Mouse (Mus musculus) hindbrain, embryonic 13.5 days (tissue): Measurements from ENCODE around the gene Olfr1426. TPM values are rescaled to one million over a fixed set of nuclear protein-coding genes. Genes with fewer than 3 reads are reported as not detected.
"Not testable (repeated sequence)": the region's sequence is repeated elsewhere in the genome, so short reads cannot be mapped to it uniquely, and the experiment has no call there.

ENCODE experiments used
- ATAC-seq: fragments of 200-750 bp; cut with Nextera tagmentation; 2 replicates; pipeline ENCODE4 v1.8.0; 2017; ENCODE audit warnings: moderate TSS enrichment; ENCODE audit not compliant: low FRiP score
- H3K27ac ChIP-seq: fragments of 300-500 bp; sonication (generic); 2 replicates; pipeline ENCODE4 v1.5.1; 2015; ENCODE audit warnings: inconsistent platforms, mild to moderate bottlenecking, moderate library complexity
- H3K27me3 ChIP-seq: fragments of 300-500 bp; sonication (generic); 2 replicates; pipeline ENCODE4 v1.6.1; 2015; ENCODE audit warnings: mild to moderate bottlenecking, inconsistent platforms
- H3K36me3 ChIP-seq: fragments of 300-500 bp; sonication (generic); 2 replicates; pipeline ENCODE4 v1.6.1; 2015; ENCODE audit warnings: mild to moderate bottlenecking, inconsistent platforms
- H3K4me1 ChIP-seq: fragments of 300-500 bp; sonication (generic); replicated peaks from 2 replicates; pipeline ENCODE4 v1.6.1; 2015; ENCODE audit warnings: inconsistent platforms
- H3K4me2 ChIP-seq: fragments of 300-500 bp; sonication (generic); 2 replicates; pipeline ENCODE4 v1.6.1; 2015; ENCODE audit warnings: inconsistent platforms, mild to moderate bottlenecking, moderate library complexity
- H3K4me3 ChIP-seq: fragments of 300-500 bp; sonication (generic); 2 replicates; pipeline ENCODE4 v1.5.1; 2015; ENCODE audit warnings: mild to moderate bottlenecking, inconsistent platforms
- H3K9ac ChIP-seq: fragments of 300-500 bp; sonication (generic); 2 replicates; pipeline ENCODE4 v1.6.1; 2015; ENCODE audit warnings: mild to moderate bottlenecking, inconsistent platforms
- H3K9me3 ChIP-seq: fragments of 300-500 bp; sonication (generic); 2 replicates; pipeline ENCODE4 v1.6.1; 2016; ENCODE audit warnings: inconsistent platforms
- WGBS: fragments of 180-500 bp; shearing (Covaris S2); methylation state at CpG from one replicate; pipeline ENCODE4 v1.1.7; 2015; 5-methylcytosine and 5-hydroxymethylcytosine counted together
- polyA plus RNA-seq: library from polyadenylated mRNA; unstranded; fragments of >200 nt; fragmentation: Nextera tagmentation; extraction: Ambion mirVana; gene quantifications from 2 replicates; pipeline ENCODE4 v1.2.1, GENCODE M21; 2015

The Olfr1426 gene
- not detected in 2 replicates for polyA plus RNA-seq

DNA sequence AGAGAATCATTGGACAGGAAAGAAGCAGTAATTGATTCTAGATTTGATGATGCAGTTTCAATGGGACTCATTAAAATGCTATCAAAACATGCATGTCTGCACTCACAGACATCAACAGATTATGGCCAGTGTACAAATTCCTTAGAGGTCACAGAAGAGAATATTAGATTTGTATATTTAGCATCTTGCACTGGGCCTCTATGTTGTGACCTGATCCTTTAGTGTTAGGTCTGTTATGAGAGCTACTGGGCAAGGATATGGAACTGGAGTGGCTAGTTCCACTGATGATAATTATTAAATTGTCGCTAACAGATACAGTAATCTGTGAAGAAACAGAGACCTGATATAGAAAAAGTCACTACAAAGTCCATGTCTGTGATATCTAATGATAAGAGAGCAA is at the start of gene Olfr1426:
Gene Olfr1426 (minus strand): TSS at position 101 of the 400 bp plus-strand sequence.
- no peaks in the 10 kb centered on the region for H3K36me3 ChIP-seq
- 91% methylated on average over 1 of the region's 1 CpGs for WGBS
- H3K27ac ChIP-seq: no peak within 1 kb of the TSS
- no peak for ATAC-seq
- no peak within 1 kb of the TSS for H3K9ac ChIP-seq
- no peaks in the 10 kb centered on the region for H3K27me3 ChIP-seq
- no peaks in the 10 kb centered on the region for H3K4me1 ChIP-seq
- no peak within 1 kb of the TSS for H3K4me3 ChIP-seq
- H3K9me3 ChIP-seq: no peaks in the 10 kb centered on the region
- no peak within 1 kb of the TSS for H3K4me2 ChIP-seq

DNA sequence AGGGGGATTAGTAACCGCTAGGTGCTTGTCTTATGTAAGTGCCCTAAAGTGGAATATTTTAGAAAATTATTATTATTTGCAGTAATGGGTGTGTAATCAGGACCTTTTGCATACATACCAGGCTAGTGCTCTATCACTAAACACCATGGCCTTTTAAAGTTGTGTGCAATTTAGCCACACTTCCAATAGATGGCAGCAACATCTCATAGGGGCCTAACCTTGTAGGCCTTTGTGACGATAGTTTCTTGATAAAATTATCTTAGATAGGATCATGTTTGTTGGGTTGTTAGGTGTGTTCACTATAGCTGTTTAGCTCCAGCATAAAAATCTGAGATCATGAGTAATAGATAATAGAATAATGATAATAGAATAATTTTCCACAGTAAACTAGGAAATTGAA is 42.5 kb upstream of the Olfr1426 start:
- H3K9me3 ChIP-seq: no peaks in the 10 kb centered on the region
- ATAC-seq: no peak
- no peaks in the 10 kb centered on the region for H3K27me3 ChIP-seq
- no peaks in the 10 kb centered on the region for H3K4me1 ChIP-seq
- WGBS: 39% methylated on average over 2 of the region's 2 CpGs
- H3K27ac ChIP-seq: no peak overlapping the region
- H3K9ac ChIP-seq: no peak overlapping the region
- no peak overlapping the region for H3K4me3 ChIP-seq
- no peak overlapping the region for H3K4me2 ChIP-seq
- no peaks in the 10 kb centered on the region for H3K36me3 ChIP-seq

DNA sequence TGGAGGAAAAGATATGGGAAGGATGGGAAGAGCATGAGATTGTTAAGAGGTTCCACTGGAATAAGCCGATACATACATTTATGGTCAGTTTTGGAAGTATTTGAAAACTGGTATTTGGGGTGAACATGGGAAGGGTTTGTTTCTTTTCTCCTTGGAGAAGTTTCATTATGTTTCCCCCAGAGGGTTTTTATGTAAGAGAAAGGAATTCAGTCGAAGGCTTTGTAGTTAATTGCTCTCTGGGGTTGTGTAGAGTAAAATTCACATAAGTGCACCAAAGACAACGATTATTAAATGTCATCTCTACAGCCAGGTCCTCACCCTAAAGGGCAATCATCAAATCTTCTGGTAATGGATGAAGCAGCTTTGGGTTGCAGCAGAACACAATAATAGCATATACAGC is 31.3 kb upstream of the Olfr1426 start, which contains the start of gene Olfr76:
Gene Olfr76 (minus strand): TSS at position 101 of the 400 bp plus-strand sequence.
- no peaks in the 10 kb centered on the region for H3K4me1 ChIP-seq
- H3K27me3 ChIP-seq: no peaks in the 10 kb centered on the region
- no peak within 1 kb of the TSS for H3K9ac ChIP-seq
- H3K4me2 ChIP-seq: no peak within 1 kb of the TSS
- H3K9me3 ChIP-seq: no peaks in the 10 kb centered on the region
- WGBS: 83% methylated on average over 3 of the region's 3 CpGs
- no peak for ATAC-seq
- no peaks in the 10 kb centered on the region for H3K36me3 ChIP-seq
- no peak within 1 kb of the TSS for H3K4me3 ChIP-seq
- H3K27ac ChIP-seq: no peak within 1 kb of the TSS

DNA sequence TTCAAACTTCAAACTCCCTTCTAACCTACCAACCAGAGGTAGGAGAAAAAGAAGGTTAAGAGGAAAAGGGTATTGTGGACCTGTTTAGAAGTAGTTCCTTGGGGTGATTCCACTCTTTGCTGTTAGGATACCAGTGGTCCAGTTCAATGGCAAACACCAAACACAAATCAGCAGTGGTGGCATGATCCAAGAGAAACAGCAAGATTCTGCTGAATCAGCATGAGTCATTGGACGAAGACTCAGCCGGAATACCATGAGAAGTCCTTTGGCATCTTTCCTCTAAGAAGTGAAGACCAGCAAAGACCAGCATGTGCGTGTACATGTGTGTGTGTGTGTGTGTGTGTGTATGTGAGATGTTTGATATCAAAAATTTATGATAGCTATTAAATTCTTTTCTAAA is 24.7 kb upstream of the Olfr1426 start:
- Histone ChIP-seq H3K4me1 (no peaks in the 10 kb centered on the region), H3K9me3 (no peaks in the 10 kb centered on the region), H3K4me3 (no peak overlapping the region), H3K27me3 (no peaks in the 10 kb centered on the region), H3K27ac (no peak overlapping the region), H3K9ac (no peak overlapping the region), H3K36me3 (no peaks in the 10 kb centered on the region), H3K4me2 (no peak overlapping the region)
- WGBS: 95% methylated on average over 3 of the region's 3 CpGs
- ATAC-seq: no peak

DNA sequence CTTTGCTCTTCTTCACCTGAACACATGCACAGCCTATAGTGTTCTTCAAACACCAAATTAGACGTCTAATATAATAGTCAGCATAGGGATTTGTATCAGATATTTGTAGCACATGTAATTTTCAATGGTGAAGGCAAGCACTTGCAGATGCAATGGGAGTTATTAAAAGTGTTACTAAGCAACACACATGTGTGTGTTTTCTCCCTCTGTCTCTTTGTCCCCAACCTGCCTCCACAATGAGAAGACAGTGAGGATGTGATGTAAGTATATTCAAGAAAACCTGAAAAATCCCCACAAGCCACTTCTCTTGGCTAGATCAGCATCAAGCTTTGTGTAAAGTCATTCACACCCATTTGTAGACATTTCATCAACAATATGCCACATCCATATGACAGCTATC is 24.0 kb upstream of the Olfr1426 start, which contains the start of gene Olfr1428:
Gene Olfr1428 (minus strand): TSS at position 101 of the 400 bp plus-strand sequence.
- ATAC-seq: no peak
- Histone ChIP-seq H3K36me3 (no peaks in the 10 kb centered on the region), H3K4me1 (no peaks in the 10 kb centered on the region), H3K4me3 (no peak within 1 kb of the TSS), H3K4me2 (no peak within 1 kb of the TSS), H3K27me3 (no peaks in the 10 kb centered on the region), H3K9me3 (no peaks in the 10 kb centered on the region), H3K27ac (no peak within 1 kb of the TSS), H3K9ac (no peak within 1 kb of the TSS)
- 85% methylated on average over 1 of the region's 1 CpGs for WGBS

DNA sequence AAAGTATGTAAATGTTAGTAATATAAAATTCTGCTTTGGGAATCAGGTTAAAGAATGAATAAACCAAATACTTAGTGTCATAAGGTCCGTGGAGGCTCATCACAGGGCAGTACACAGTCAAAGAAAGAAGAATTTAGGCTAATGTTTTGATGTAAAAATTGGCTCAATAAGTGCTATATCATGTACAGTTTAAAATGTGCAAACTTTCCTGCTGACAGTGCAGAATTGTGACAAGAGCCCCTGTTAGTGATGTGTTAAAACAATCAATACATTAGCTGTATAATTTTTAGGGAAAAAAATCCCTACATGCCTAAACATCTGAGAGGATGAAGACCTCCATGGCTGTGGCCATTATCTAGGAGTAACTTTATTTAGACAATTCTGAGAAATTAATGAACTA is 22.0 kb upstream of the Olfr1426 start:
- H3K4me1 ChIP-seq: no peaks in the 10 kb centered on the region
- H3K27ac ChIP-seq: no peak overlapping the region
- H3K9me3 ChIP-seq: no peaks in the 10 kb centered on the region
- no peaks in the 10 kb centered on the region for H3K27me3 ChIP-seq
- H3K4me3 ChIP-seq: no peak overlapping the region
- no peak overlapping the region for H3K9ac ChIP-seq
- 67% methylated on average over 1 of the region's 1 CpGs for WGBS
- ATAC-seq: no peak
- no peaks in the 10 kb centered on the region for H3K36me3 ChIP-seq
- H3K4me2 ChIP-seq: no peak overlapping the region

DNA sequence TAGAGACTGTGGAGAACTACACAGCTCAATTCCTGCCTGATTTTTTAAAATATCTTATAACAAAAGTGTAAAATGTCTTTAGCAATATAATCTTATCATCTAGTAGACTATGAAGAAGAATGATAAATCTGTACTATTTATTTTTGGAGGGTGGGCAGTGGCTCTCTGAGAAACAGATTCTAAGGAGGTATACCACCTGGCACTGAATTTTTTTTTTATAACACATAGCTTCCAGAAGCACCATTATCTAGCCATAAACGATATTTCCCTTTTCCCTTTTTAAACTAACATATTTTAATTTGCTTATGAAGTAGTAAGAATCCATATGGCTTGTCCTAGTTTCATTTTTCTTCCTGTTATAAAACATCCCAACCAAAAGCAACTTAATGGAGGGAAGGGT is 12.7 kb upstream of the Olfr1426 start:
- Histone ChIP-seq H3K4me3 (no peak overlapping the region), H3K27ac (no peak overlapping the region), H3K36me3 (no peaks in the 10 kb centered on the region), H3K9ac (no peak overlapping the region), H3K27me3 (no peaks in the 10 kb centered on the region), H3K4me1 (no peaks in the 10 kb centered on the region), H3K9me3 (no peaks in the 10 kb centered on the region), H3K4me2 (no peak overlapping the region)
- WGBS: 65% methylated on average over 1 of the region's 1 CpGs
- no peak for ATAC-seq

DNA sequence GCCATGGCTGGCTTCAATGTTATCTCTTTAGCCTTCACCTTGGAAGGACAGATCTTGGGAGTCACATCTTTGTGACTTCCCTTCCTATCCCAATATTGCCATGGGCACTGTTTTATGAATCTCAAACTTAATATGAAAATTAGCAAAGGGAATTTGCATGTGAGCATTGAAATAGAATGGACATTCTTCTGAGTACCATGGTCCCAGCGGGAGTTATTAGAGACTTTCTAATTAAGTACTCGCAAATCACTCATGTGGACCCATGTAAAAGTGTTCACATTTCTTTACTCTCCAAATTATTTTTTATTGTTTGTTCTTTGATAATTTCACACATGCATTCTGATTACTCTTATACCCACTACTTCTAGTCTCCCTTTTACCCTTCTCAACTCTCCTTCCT is 11.4 kb upstream of the Olfr1426 start, which contains the start of gene Olfr1427:
Gene Olfr1427 (minus strand): TSS at position 101 of the 400 bp plus-strand sequence.
- no peak within 1 kb of the TSS for H3K4me3 ChIP-seq
- 91% methylated on average over 2 of the region's 2 CpGs for WGBS
- no peak within 1 kb of the TSS for H3K27ac ChIP-seq
- H3K36me3 ChIP-seq: no peaks in the 10 kb centered on the region
- H3K4me1 ChIP-seq: no peaks in the 10 kb centered on the region
- no peaks in the 10 kb centered on the region for H3K27me3 ChIP-seq
- H3K4me2 ChIP-seq: no peak within 1 kb of the TSS
- H3K9ac ChIP-seq: no peak within 1 kb of the TSS
- no peaks in the 10 kb centered on the region for H3K9me3 ChIP-seq
- no peak for ATAC-seq

DNA sequence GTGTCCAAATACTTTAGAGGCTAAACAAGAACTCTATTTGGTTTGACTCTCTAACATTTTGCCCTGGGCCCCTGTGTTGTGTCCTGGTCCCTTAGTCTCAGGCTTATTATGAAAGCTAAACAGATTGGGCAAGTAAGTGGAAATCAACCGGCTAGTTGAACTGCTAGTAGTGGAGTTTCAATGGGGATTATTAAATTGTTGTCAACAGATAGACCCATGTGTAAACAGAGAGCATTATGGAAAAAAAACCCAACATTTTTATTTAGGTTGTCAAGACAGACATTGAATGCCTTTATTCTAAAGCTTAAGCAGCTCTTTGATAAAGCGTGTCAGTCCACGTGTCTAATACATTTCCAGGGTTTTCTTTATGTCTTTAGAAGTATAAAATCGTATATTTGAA is 14.2 kb downstream of the Olfr1426 start, which contains the start of gene Olfr1425:
Gene Olfr1425 (minus strand): TSS at position 101 of the 400 bp plus-strand sequence.
- H3K4me1 ChIP-seq, H3K4me3 ChIP-seq, H3K9me3 ChIP-seq, H3K4me2 ChIP-seq, H3K27me3 ChIP-seq, H3K9ac ChIP-seq, H3K27ac ChIP-seq, H3K36me3 ChIP-seq, ATAC-seq: not testable (repeated sequence)
- 88% methylated on average over 4 of the region's 4 CpGs for WGBS

DNA sequence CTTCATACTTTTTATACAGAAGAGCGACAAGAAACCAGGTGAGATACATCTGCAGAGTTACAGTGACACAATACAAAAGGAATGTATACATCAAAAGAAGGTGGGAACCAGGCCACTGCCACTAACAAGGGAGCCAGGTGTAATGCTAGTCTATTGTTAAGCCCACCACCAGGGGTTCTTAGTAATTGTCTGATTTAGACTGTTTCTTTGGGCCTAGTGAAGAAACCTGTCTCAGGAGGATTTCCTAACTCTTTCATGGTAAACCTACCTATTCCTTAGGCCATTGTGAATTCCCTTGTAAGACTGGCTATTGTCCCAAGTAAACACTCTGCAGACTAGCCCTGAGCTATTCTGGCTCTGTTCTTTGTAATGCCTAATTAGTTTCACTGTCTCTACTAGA is 22.3 kb downstream of the Olfr1426 start:
- ATAC-seq, H3K9me3 ChIP-seq, H3K27me3 ChIP-seq, H3K36me3 ChIP-seq, H3K4me1 ChIP-seq, H3K4me2 ChIP-seq, H3K27ac ChIP-seq, H3K4me3 ChIP-seq, H3K9ac ChIP-seq: not testable (repeated sequence)
- 90% methylated on average over 1 of the region's 1 CpGs for whole genome bisulfite sequencing

DNA sequence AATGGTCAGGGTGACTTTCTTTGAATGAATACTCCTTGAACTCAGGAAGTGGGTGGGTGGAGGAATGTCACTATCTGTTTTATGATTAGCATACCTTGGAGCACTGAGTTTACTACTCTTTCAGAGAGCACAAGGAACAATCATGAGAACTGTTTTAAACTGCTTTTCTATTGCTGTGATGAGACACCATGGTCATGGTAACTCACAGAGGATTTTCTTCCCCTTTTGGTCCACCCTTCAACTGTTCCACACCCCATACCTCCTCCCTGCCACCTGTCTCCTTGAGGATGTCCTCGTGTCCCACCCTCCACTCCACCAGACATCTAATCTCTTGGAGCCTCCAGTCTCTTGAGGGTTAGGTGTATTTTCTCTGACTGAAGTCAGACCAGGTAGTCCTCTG is 24.0 kb downstream of the Olfr1426 start:
- not testable (repeated sequence) for ATAC-seq, H3K4me1 ChIP-seq, H3K36me3 ChIP-seq, H3K27ac ChIP-seq, H3K9ac ChIP-seq, H3K27me3 ChIP-seq, H3K9me3 ChIP-seq, H3K4me3 ChIP-seq, H3K4me2 ChIP-seq
- WGBS: 77% methylated on average over 1 of the region's 1 CpGs

DNA sequence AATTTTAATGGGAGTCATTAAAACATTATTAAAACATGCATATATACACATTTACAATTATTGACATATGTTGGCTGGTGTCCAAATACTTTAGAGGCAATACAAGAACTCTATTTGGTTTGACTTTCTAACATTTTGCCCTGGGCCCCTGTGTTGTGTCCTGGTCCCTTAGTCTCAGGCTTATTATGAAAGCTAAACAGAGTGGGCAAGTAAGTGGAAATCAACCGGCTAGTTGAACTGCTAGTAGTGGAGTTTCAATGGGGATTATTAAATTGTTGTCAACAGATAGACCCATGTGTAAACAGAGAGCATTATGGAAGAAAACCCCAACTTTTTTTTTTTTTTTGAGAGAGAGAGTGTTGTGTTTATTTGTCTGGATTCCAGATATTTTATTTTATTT is 29.2 kb downstream of the Olfr1426 start, which contains the start of gene Olfr1424:
Gene Olfr1424 (minus strand): TSS at position 101 of the 400 bp plus-strand sequence.
- not testable (repeated sequence) for H3K36me3 ChIP-seq, H3K27me3 ChIP-seq, ATAC-seq, H3K4me2 ChIP-seq, H3K4me1 ChIP-seq, H3K27ac ChIP-seq, H3K9me3 ChIP-seq, H3K9ac ChIP-seq, H3K4me3 ChIP-seq
- WGBS: 96% methylated on average over 1 of the region's 1 CpGs

DNA sequence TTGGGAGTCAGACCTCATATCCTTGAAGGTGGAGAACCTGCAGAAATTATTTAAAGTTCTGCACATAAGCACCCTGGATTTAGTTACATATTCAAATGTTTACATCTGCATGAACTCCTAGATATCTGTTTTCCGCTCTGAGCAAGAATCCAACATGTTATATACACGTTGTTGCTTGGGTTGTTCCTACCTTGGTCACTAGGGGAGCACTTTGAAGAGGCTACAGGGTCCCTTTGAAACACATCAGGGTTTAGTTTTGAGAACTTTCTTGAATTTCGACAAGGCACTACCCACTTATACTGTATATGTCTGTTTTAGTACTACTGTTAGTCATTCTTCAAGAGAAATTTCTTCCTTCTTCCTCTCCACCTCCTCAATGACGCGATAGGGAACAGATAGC is 48.6 kb downstream of the Olfr1426 start:
- no peak overlapping the region for H3K4me2 ChIP-seq
- H3K27ac ChIP-seq: no peak overlapping the region
- H3K4me1 ChIP-seq: no peaks in the 10 kb centered on the region
- no peak for ATAC-seq
- no peaks in the 10 kb centered on the region for H3K27me3 ChIP-seq
- H3K9ac ChIP-seq: no peak overlapping the region
- no peak overlapping the region for H3K4me3 ChIP-seq
- no peaks in the 10 kb centered on the region for H3K9me3 ChIP-seq
- WGBS: 95% methylated on average over 5 of the region's 5 CpGs
- no peaks in the 10 kb centered on the region for H3K36me3 ChIP-seq
